Mouse (Mus musculus): ENCODE measurements around the gene Ralgps1.

Gene Ralgps1

DNA sequence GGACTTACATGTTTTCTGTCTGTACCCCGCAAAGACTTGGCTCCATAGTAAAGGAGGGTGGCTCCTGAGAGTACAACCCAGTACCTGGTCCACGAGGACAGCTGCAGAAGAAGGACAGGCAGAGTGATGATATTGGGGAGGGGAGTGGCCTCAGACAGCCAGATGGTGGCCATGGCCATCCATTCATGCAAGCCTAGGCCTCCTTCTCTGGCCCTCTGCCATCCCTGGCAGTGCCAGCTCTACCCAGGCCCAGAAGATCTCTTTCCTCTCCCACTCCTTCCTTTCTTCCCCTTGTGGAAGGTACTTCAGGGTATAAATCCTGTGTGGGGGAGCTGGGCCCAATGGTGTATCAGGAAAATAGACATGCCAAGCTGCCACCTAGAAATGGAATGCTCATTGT is 228.0 kb downstream of the Ralgps1 start:
- H3K36me3 ChIP-seq (ENCODE audit: control insufficient read depth, insufficient read depth, low read length, poor library complexity, severe bottlenecking): no peaks in the 10 kb centered on the region
- DNase-seq (ENCODE audit: low read depth, low spot score): no peak
- H3K27me3 ChIP-seq (ENCODE audit: control insufficient read depth, insufficient read depth, low read length, poor library complexity, severe bottlenecking): no peaks in the 10 kb centered on the region

DNA sequence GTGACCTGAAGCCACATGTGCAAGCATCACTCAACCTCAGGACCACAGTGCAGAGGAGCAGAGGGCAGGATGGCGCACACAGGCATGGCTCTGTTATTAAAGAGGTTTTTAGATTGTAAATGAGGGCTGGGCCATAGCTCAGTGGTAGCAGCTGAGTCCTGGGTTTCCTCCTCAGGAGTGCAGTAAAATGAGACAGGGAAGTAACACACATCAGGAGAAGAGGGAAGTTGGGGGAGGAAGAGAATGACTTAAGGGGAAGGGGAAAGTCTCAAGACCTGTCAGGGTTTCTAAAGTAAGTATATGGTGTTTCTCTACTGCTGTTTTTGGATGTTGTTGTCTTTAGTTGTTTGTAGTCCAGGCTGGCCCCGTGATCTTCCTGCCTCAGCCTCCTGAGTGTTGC is 232.8 kb downstream of the Ralgps1 start:
- Histone ChIP-seq H3K36me3 (ENCODE audit: control insufficient read depth, insufficient read depth, low read length, poor library complexity, severe bottlenecking) (no peaks in the 10 kb centered on the region), H3K27me3 (ENCODE audit: control insufficient read depth, insufficient read depth, low read length, poor library complexity, severe bottlenecking) (no peaks in the 10 kb centered on the region)
- no peak for DNase-seq (ENCODE audit: low read depth, low spot score)

DNA sequence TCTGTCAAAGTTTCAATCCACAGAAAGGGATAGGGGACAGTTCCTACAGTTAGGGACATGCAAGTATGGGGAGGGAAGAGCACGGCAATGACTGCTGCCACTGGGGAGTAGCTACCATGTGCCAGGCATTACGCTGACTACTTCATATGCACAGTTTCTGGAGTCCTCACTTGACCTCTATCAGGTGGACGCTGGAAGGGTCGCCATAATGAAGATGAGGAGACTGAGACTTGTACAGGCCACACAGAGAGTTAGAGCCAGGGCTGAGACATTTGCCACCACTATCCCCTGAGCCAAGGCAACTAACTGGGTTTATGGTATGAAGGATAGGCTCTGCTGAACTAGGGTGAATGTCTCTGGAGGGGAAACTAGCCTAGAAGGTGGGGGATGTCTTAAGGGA is 233.6 kb downstream of the Ralgps1 start:
- Histone ChIP-seq H3K36me3 (ENCODE audit: control insufficient read depth, insufficient read depth, low read length, poor library complexity, severe bottlenecking) (no peaks in the 10 kb centered on the region), H3K27me3 (ENCODE audit: control insufficient read depth, insufficient read depth, low read length, poor library complexity, severe bottlenecking) (no peaks in the 10 kb centered on the region)
- DNase-seq (ENCODE audit: low read depth, low spot score): no peak

DNA sequence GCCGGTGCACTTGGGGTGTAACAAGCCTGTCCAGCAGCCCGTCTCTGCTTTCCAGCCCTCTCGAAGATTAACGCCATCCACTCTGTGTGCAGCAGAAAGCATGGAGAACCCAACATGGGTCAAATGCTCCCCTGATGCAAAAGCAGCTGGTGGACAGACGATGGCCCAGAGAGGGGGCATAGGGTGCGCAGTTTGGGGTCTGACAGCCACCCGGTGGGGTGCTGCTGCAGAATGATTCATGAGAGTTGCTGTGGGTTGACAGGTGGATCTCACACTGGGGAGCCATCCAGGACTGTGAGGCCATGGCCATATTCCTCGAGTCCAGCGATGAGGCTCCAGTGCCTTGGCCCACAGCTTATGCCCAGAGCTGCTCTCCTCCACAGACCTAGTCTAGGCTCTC is 234.0 kb downstream of the Ralgps1 start:
- Histone ChIP-seq H3K36me3 (ENCODE audit: control insufficient read depth, insufficient read depth, low read length, poor library complexity, severe bottlenecking) (no peaks in the 10 kb centered on the region), H3K27me3 (ENCODE audit: control insufficient read depth, insufficient read depth, low read length, poor library complexity, severe bottlenecking) (no peaks in the 10 kb centered on the region)
- DNase-seq (ENCODE audit: low read depth, low spot score): no peak

DNA sequence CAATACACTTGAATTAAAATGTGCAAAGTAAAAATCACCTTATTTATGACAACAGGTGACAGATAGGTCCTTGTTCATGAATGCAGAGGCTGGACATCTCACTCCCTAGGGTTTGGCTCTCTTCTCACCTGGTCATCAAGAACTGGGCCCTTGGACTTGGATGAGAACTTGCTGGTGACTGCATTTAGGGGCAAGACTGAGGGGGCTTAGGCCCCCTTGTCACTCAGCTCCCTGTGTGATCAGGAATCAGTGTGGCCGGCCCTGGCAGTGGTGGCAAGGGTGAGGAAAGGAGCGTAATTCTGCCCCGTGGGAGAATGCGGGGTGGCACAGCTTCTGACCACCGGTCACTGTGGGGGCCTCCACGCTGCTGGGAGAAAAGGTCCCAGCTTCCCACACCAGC is 234.9 kb downstream of the Ralgps1 start:
- H3K36me3 ChIP-seq (ENCODE audit: control insufficient read depth, insufficient read depth, low read length, poor library complexity, severe bottlenecking): no peaks in the 10 kb centered on the region
- no peaks in the 10 kb centered on the region for H3K27me3 ChIP-seq (ENCODE audit: control insufficient read depth, insufficient read depth, low read length, poor library complexity, severe bottlenecking)
- no peak for DNase-seq (ENCODE audit: low read depth, low spot score)

DNA sequence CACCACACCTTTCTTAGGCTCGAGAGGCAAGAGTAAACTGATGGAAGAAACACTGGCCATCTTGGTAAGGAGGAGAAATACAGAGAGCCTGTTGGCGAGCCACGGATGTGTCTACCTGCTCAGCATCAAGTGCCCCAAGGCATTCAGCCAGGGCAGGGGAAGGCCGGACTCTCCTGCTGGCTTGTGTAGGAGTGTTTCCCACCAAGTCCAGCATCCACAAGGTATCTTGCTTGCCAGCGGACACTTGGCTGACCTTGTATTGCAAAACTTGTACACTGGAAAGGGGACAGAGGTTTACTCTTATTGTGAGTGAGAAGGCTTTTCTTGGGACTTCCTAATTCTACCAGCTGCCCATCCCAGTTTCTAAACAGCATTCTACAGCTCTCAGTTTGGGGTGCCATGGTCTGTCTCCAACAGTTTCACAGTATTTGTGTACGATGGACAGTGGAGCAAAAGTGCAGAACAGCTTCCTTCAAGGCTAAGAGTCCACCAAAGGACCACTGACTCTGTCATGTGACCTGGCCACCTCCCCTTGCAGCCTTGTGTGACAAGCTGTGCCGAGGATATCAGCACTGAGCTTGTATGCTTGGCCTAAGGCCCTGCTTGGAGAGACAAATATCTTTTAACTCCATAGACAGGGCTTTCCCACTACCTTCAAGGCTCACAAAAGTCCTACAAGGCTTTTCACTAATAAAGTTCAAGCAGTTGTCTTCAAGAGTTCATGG is 236.4 kb downstream of the Ralgps1 start:
- Histone ChIP-seq H3K27me3 (ENCODE audit: control insufficient read depth, insufficient read depth, low read length, poor library complexity, severe bottlenecking) (no peaks in the 10 kb centered on the region), H3K36me3 (ENCODE audit: control insufficient read depth, insufficient read depth, low read length, poor library complexity, severe bottlenecking) (no peaks in the 10 kb centered on the region)
- DNase-seq (ENCODE audit: low read depth, low spot score): no peak

DNA sequence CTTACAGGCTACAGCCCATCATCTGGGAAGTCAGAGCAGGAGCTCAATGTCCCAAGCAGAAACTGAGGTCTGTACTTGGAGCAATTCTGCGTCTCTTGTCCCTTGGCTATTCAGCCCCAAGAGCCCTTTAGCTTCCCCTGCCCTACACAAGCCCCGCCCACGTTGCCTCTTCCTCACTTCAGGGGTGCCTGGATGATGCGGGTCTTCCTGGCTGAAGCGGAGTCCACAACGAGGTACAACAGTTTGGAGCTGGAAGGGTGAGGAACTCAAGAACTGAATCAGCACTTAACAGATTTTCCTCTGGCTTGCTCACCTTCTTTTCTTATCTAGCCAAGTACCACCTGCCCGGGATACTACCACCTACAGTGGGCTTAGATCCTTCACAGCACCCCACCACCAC is 239.0 kb downstream of the Ralgps1 start:
- Histone ChIP-seq H3K27me3 (ENCODE audit: control insufficient read depth, insufficient read depth, low read length, poor library complexity, severe bottlenecking) (no peaks in the 10 kb centered on the region), H3K36me3 (ENCODE audit: control insufficient read depth, insufficient read depth, low read length, poor library complexity, severe bottlenecking) (no peaks in the 10 kb centered on the region)
- peak; percentile 33 for DNase-seq (ENCODE audit: low read depth, low spot score)

DNA sequence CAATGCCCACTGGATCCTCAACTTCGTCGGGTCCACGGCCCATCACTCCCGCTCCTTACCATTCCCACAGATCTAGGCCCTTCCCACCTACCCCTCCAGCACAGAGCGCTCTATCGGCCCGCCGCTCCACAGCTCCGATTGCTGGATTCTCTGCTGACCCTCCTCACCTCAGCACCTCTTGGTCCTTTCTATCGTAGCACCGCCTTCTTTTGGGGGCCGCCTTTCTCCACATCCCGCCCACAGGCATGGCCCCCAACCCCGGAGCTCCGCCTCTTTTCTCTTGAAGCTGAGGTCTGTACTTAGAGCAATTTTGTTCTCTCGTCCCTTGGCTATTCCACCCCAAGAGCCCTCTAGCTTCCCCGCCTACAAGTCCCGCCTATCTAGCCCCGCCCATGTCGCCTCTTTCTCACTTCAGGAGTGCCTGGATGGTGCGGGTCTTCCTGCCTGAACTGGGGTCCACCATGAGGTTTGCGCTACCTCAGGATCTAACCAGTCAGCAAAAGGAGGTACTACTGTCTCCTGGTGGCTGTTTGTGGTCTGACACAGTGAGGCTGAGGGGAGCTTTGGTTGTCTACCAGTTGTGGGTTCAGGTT is 239.7 kb downstream of the Ralgps1 start, which contains the start of gene Garnl3:
Gene Garnl3 (minus strand): TSS at position 155 of the 593 bp plus-strand sequence.
- Histone ChIP-seq H3K36me3 (ENCODE audit: control insufficient read depth, insufficient read depth, low read length, poor library complexity, severe bottlenecking) (no peaks in the 10 kb centered on the region), H3K27me3 (ENCODE audit: control insufficient read depth, insufficient read depth, low read length, poor library complexity, severe bottlenecking) (no peaks in the 10 kb centered on the region)
- peak; percentile 71 for DNase-seq (ENCODE audit: low read depth, low spot score)

DNA sequence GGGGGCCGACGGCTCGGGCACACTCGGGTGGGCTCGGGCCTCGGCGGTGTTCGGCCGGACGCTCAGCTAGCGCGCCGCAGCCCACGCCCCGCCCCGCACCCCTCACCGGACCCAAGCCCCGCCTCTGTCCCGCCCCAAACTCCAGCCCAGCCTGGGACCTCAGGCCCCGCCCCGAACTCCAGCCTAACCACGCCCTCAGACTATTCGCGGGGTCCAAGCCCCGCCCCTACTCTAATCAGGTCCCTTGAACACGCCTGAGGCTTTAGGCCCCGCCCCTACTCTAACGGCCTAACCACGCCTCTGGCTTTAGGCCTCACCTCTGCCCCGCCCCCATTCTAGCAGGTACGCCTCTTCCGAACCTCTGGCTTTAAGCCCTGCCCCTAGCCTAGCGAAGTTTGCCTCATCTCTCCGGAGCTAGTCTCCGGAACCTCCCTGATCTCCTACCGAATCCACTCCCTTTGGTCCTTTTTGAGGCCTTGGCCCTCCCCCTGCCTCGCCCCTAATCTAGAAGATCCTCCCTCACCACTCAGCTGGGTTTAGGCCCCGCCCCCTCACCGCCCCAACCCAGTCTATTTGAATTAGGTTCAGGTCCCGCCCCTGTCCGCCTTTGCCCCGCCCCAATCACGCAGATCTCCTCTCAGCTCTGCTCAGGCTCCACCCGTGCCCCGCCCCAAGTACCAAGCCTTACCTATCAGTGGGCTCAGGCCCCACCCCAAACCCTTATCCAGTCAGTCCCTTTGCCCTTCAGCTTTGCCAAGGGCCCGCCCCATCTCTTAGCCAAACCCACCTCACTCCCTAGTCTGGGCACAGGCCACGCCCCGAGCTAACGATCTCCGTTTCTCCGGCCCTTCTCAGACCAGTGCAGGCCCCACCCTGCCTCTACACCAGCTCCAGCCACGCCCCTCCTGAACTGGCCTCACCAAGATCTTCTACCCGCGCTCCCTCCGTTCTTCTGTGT is 240.5 kb downstream of the Ralgps1 start:
- Histone ChIP-seq H3K27me3 (ENCODE audit: control insufficient read depth, insufficient read depth, low read length, poor library complexity, severe bottlenecking) (no peaks in the 10 kb centered on the region), H3K36me3 (ENCODE audit: control insufficient read depth, insufficient read depth, low read length, poor library complexity, severe bottlenecking) (no peaks in the 10 kb centered on the region)
- peak; percentile 98 for DNase-seq (ENCODE audit: low read depth, low spot score)

DNA sequence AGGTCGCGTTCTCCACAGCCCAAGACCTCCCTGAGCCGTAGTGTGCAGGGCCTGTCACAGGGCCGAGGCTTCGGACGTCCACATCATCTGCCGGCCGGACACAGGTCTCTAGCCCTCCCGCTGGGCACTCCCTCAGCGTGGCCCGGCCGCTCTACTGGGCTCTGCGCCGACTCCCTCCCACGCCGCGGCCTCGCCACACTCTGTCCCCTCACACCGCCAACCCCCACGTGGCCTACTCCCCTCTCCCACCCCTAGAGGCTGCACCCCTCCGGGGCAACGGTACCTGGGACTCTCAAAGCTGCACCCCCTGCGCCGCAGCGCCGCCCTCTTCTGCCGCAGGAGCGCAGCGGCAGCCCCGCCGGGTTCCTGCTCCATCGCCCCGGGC is 241.2 kb downstream of the Ralgps1 start:
- Histone ChIP-seq H3K36me3 (ENCODE audit: control insufficient read depth, insufficient read depth, low read length, poor library complexity, severe bottlenecking) (no peaks in the 10 kb centered on the region), H3K27me3 (ENCODE audit: control insufficient read depth, insufficient read depth, low read length, poor library complexity, severe bottlenecking) (no peaks in the 10 kb centered on the region)
- DNase-seq (ENCODE audit: low read depth, low spot score): no peak

DNA sequence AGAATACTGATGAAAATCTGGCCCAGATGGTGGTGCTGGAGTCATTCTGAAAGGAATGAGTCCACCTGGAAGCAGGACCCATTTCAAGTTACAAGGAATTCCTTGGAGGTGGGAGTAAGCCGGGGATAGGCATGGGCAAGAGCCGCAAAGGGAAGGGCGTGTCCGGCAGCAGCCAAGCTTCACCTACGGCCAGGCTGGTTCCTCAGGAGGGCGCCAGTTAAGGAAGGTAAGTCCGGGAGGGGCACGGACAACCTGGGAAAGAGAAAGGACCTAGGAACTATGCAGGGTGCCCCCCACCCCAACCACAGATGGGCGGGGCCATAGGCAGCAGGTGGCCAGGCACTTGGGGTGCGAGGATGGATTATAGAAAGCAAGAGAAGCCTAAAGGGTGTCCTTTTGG is 241.6 kb downstream of the Ralgps1 start:
- no peak for DNase-seq (ENCODE audit: low read depth, low spot score)
- no peaks in the 10 kb centered on the region for H3K36me3 ChIP-seq (ENCODE audit: control insufficient read depth, insufficient read depth, low read length, poor library complexity, severe bottlenecking)
- no peaks in the 10 kb centered on the region for H3K27me3 ChIP-seq (ENCODE audit: control insufficient read depth, insufficient read depth, low read length, poor library complexity, severe bottlenecking)

DNA sequence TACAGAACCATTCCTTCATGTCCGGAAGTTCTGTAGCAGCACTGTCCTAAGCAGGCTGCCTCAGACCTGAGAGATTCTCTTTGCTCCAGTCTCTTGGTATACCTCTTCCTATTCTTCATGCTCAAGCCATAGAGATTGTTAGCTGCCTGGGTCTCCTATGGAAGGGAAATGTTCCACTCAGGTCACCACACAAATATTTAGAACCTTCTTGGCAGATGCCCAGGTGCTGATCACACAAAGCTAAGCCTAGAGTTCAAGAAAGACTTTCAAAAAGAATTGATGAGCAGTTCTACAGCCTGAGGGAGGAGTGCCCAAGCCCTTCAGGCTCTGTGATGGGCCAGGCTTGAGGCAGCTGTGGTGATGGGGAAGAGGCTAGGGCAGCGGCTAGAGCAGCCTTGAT is 242.3 kb downstream of the Ralgps1 start:
- Histone ChIP-seq H3K27me3 (ENCODE audit: control insufficient read depth, insufficient read depth, low read length, poor library complexity, severe bottlenecking) (no peaks in the 10 kb centered on the region), H3K36me3 (ENCODE audit: control insufficient read depth, insufficient read depth, low read length, poor library complexity, severe bottlenecking) (no peaks in the 10 kb centered on the region)
- peak; percentile 8 for DNase-seq (ENCODE audit: low read depth, low spot score)

DNA sequence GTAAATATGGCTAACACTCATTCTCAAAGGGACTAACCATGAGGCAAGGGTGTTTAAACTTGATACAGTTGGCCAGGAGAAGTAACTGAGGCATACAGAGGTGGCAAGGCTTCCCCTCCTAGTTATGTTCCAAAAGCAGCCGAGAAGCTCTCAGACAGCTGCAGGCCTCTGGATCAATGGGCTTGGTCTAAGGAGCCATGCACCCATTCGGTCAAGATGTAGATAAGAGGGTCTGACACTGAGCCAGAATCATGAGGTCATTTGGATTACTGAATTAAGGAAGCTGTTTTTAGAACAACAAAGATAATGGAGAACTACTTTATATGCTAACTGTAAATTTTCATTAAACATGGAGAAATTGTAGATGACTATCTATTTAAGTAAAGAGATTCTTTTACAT is 244.0 kb downstream of the Ralgps1 start:
- Histone ChIP-seq H3K27me3 (ENCODE audit: control insufficient read depth, insufficient read depth, low read length, poor library complexity, severe bottlenecking) (no peaks in the 10 kb centered on the region), H3K36me3 (ENCODE audit: control insufficient read depth, insufficient read depth, low read length, poor library complexity, severe bottlenecking) (no peaks in the 10 kb centered on the region)
- DNase-seq (ENCODE audit: low read depth, low spot score): no peak

DNA sequence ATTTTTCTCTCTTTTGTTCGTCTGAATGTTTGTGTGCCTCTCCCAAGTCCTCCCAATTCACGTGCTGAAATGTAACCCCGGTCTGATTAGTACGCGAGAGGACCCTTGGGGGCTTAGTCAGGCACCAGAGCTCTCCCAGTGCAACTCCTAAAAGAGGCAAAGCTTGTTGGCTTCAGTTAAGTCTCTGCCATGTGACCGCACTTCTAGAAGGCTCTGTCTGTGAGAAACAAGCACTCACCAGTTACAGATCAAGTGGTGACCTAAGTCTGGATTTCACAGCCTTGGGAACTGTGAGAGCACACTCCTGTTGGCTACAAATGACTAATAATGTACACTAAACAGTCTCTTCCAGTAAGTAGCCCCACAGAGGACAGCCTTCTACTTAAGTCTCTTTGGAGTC is 248.4 kb downstream of the Ralgps1 start:
- Histone ChIP-seq H3K27me3 (ENCODE audit: control insufficient read depth, insufficient read depth, low read length, poor library complexity, severe bottlenecking) (no peaks in the 10 kb centered on the region), H3K36me3 (ENCODE audit: control insufficient read depth, insufficient read depth, low read length, poor library complexity, severe bottlenecking) (no peaks in the 10 kb centered on the region)
- no peak for DNase-seq (ENCODE audit: low read depth, low spot score)

DNA sequence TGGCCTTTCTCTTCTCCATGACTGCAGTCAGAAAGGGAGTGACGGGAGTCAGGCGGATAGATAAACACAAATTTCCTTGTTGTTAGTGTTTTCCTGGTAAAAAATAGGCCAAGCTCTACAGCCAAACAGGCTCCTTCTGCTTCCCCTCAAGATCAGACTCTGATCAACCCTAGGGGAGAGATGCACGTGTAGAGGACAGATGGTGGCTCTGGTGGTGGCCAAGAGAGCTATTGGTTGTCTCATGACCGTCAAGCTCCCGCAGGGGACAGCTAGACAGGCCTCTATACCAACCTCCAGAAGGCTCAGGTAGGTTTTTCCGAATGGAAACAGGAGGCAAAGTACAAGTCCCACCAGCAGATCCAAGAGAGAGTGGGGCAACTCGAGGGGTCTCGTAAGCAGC is 270.8 kb downstream of the Ralgps1 start:
- DNase-seq (ENCODE audit: low read depth, low spot score): no peak
- no peaks in the 10 kb centered on the region for H3K27me3 ChIP-seq (ENCODE audit: control insufficient read depth, insufficient read depth, low read length, poor library complexity, severe bottlenecking)
- H3K36me3 ChIP-seq (ENCODE audit: control insufficient read depth, insufficient read depth, low read length, poor library complexity, severe bottlenecking): no peaks in the 10 kb centered on the region
